Mouse (Mus musculus) retina, adult 2 months (tissue): ENCODE measurements around the gene Efhd1.

ENCODE experiments used
- DNase-seq: peaks from one replicate; pipeline ENCODE4 v3.0.0-alpha.2; 2012; ENCODE audit warnings: low read depth, low spot score

Efhd1 gene

GRCm38 (mm10) chr1:87308952-87309351, 44.8 kb downstream of the Efhd1 start:
- no peak for DNase-seq

GRCm38 (mm10) chr1:87309621-87310020, 45.5 kb downstream of the Efhd1 start:
- no peak for DNase-seq

- DNase-seq: no peak
Observed at GRCm38 (mm10) chr1:87312681-87313080, 48.5 kb downstream of the Efhd1 start.

GRCm38 (mm10) chr1:87313116-87313515, 49.0 kb downstream of the Efhd1 start:
- DNase-seq: no peak

- DNase-seq: no peak
Observed at GRCm38 (mm10) chr1:87313843-87314570, 49.8 kb downstream of the Efhd1 start.

GRCm38 (mm10) chr1:87315431-87315830, 51.3 kb downstream of the Efhd1 start:
- no peak for DNase-seq

- no peak for DNase-seq
Observed at GRCm38 (mm10) chr1:87315894-87316293, 51.7 kb downstream of the Efhd1 start.

GRCm38 (mm10) chr1:87316672-87317071, 52.5 kb downstream of the Efhd1 start:
- no peak for DNase-seq

GRCm38 (mm10) chr1:87321071-87321470, 56.9 kb downstream of the Efhd1 start:
- DNase-seq: no peak

GRCm38 (mm10) chr1:87322778-87323177, 58.6 kb downstream of the Efhd1 start:
- no peak for DNase-seq

- DNase-seq: no peak
Observed at GRCm38 (mm10) chr1:87324649-87325048, 60.5 kb downstream of the Efhd1 start.

GRCm38 (mm10) chr1:87326742-87327163, 62.6 kb downstream of the Efhd1 start, which contains the start of gene Gigyf2:
Gene Gigyf2 (plus strand): TSS chr1:87326998.
- peak; percentile 86 for DNase-seq

GRCm38 (mm10) chr1:87327165-87327861, 63.1 kb downstream of the Efhd1 start:
- DNase-seq: peak; percentile 4

GRCm38 (mm10) chr1:87331774-87332173, 67.6 kb downstream of the Efhd1 start:
- DNase-seq: no peak

GRCm38 (mm10) chr1:87350576-87350975, 86.4 kb downstream of the Efhd1 start:
- DNase-seq: no peak

- no peak for DNase-seq
Observed at GRCm38 (mm10) chr1:87360276-87360675, 96.1 kb downstream of the Efhd1 start.
